Mouse (Mus musculus): ENCODE measurements at regions not wholly inside any gene's neighbourhood (a gene's known extent, or its start where the extent isn't known, plus 50 kb on each side); places are given as distances from the start of the nearest gene placed in this dataset.

DNA sequence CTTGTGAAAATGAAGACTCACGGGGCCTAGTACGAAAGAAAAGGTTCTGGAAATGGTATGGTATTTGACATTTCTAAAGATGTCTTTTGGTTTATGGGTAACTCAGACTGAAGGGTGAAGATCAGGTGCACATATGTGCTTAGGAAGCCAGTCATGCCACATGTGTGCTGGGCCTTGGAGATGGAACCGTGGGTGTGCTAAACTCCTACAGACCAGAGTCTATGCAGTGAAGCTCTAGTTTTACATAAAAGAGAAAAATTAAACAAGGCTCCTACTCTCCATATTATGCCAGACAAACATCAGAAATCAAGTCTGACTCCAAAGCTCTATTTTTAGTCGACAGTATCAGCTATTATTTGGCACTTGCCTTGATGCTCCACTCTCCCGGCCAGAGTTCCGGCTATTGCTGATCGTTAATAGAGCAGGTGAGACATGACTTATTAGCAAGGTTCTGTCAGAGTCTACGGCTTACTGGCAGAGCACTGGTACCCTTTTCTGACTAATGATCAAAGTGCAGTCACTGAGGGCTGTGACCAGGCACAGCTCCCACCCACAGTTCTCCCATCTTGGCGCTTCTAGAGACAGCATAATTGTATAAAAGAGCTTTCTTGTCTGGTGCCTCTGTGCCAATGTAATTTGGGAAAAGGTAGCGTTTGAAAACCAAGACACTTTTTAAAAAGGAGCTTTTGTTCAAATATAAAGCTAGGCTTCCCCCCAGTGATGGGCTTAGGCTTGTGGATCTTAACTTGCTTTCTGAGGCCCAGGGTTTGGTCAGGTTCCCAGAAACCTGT lies 119.2 kb upstream of the Ccdc122 start:
- DNase-seq (ENCODE audit: low spot score in 2 of 2), result peak in 1 of 2 experiments; percentile 37

DNA sequence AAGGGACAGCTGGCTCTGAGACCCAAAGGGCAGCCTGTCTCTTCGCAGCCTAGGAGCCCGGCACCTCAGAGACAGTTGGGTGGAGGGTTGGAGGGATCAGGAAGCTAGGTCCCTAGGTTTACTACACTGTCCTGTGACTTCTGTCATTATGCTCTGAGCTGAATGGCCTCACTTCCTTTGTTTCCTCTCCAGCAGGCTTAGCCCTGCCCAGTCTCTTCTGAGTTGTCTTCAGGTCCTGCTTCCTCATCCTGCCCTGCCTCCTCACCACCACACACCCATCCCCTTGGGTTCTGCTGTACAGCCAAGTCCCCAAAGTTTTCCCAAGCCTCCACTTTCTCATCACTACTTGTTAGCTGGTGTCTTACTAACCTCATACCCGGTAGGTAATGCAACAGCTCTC lies 122.7 kb upstream of the Ccdc122 start:
- no peak for DNase-seq (ENCODE audit: low spot score in 2 of 2)

DNA sequence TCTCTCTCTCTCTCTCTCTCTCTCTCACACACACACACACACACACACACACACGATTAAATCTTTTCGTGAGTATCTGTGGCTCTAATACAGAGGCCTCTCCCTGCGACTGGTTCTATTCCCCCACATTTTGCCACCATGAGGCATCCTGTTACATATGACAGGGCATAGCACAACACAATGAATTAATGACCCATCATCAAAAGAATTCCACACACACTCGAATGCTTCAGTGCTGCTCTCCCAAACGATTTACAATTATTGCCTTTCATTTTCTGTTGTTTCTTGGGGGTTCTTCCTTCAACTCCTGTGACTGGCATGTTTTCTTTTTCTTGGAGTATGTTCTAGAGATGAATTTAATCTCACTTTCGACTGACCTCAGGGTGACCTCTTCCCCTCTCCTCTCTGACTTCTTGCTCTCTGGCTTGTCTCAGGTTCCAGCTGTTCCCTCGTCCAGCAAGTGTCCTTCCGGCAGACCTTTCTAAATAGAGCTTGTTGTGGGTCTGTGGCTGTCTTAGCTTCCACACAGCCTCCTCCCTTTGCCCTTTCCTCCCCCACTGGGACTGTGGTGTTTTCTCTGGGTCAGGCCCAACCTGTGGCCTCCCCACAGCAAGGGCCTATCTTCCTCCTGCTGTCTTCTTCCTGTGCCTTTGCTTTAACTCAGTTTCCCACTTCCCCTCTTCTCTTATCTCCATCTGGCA lies 124.1 kb upstream of the Ccdc122 start:
- no peak for DNase-seq (ENCODE audit: low spot score in 2 of 2)

DNA sequence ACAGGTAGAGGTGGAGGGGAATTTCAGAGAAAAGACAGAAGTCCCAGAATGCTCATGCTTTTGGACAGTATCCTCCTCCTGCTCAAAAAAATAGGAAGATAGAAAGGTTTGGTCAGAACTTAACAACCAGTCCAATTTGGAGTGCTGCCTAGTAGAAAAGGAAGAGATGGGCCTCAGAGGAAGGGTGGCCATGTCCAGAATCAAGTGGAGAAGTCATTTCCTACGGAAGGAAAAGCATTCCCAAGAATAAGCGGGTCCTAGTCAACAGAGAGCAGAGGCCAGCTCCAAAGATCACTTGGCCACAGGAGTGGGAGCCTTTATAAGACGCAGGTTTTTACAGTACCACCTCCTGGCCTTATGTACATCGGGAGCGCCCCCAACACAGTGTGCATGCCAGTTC lies 125.3 kb upstream of the Ccdc122 start:
- no peak for DNase-seq (ENCODE audit: low spot score in 2 of 2)

DNA sequence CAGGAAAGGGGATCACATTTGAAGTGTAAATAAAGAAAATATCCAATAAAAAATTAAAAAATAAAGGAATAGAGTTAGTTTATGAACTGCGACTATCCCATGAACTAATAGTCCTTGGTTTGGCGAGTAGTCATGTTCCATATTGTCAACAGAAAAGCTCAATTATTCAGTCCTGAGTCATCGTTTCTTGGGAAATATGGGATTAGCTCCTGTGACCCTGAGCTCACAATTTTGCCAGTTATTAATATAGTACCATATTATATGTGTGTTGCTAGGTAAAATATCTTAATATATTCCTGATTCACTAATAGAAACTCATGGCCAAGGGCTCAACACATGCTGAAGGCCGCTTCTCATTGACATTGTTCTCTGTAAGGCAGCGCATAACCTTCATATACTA lies 126.4 kb upstream of the Ccdc122 start:
- DNase-seq (ENCODE audit: low spot score in 2 of 2), result no peak

DNA sequence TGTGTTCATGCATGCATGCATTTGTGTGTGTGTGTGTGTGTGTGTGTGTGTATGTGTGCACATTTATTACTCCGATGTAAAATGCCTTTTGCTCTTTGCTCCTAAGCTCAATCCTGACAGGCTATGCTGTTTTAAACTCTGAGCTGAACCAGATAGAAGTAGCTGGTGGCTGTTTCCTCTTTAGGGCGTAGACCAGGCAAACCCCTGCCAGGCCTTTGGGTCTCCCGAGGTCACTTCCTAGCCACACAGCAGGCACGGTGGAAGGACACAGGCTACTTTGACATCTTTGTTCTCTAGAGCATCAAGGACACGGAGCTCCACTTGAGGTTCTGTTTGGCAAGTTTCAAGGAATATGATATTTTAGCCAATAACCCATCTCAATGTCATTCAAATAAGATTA lies 128.6 kb upstream of the Ccdc122 start:
- DNase-seq (ENCODE audit: low spot score in 2 of 2), result no peak

DNA sequence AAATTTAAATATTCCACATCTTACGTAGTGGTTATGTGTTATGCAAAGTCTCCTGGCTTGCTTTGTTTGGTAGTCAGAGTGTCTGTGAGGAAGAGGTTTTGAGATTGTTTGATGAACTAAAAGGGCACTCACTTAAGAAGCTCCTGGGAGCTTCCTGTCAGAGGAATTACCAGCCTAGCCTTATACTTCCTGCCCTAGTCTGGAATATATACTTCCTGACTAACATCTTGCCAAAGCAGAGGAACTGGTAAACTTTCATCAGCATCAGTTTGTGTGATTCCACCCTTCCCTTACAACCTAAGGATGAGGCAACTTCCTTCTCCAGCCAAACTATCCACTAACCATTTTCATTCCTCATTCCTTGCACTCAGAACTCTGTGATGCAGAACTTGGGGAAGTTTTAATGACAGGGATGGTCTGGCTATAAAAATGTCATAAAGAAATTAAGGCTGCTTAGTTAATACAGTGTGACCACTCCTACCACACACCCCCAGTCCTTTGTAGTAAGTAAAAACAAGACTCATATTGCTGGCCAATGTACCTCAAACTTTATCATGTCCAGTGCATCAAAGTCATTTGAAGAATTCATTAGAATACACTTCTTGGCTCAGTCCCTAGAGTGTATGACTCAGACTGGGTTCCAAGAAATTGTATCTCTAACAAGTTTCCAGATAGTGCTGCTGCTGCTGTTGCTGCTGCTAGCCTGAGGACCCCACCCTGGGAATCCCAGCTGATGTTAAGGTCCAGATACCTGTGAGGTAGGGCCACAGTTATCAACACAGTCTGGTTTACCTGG lies 133.4 kb upstream of the Ccdc122 start:
- no peak for DNase-seq (ENCODE audit: low spot score in 2 of 2)

DNA sequence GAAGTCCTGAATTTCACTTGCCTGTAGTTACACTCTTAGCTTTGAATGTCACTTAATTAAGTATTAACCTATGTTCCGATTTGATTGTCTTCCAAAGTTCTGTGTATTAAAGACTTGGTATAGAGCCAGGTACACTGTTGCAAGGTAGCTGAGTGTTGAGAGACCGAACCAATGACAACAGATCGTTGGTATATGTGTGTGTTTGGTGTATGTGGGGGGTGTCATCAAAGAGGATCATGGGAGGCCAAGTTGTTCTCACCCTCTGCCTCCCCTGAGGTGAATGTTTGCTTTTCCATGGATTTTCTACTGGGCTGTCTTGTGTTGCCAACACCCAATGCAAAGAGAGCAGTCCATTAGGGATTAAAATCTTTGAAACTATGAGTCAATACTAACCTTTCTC lies 135.1 kb upstream of the Ccdc122 start:
- no peak for DNase-seq (ENCODE audit: low spot score in 2 of 2)

DNA sequence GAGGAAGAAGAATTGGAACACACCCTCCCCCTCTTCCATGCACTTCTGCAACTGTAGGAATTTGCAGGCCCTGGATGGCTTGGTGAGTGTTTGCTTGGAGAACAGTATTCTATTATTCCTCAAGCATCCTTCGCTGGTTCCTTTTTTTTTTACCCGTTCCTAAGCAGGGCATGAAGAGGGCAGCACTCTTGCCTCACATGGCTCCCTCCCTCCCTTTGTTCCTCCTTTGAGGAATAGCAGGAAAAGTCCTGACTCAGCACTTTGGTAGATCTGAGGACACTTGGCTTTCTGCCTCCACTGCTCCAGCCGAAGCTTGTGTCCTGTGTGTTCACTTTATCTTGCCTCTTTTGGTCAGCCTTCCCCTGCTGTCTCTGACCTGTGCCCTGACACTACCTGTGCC lies 137.2 kb upstream of the Ccdc122 start:
- no peak for DNase-seq (ENCODE audit: low spot score in 2 of 2)

DNA sequence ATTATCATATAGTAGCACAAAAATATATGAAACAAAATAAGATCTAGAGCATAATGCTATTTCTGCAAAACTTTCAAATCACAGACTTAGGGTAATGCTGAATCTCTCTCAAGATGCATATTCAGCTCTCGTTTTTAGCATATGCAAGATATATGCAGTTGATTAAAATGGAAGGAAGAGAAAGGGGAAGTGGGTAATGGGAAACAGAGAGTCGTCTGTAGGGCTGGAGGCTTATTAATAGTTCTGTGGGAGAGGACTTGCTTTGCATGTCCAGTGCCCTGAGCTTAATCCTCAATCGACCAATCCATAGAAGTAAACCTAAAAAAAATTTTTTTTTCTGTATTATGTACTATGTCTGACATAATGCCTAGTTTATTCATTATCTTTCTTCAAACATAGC lies 148.9 kb upstream of the Ccdc122 start:
- no peak for DNase-seq (ENCODE audit: low spot score in 2 of 2)

DNA sequence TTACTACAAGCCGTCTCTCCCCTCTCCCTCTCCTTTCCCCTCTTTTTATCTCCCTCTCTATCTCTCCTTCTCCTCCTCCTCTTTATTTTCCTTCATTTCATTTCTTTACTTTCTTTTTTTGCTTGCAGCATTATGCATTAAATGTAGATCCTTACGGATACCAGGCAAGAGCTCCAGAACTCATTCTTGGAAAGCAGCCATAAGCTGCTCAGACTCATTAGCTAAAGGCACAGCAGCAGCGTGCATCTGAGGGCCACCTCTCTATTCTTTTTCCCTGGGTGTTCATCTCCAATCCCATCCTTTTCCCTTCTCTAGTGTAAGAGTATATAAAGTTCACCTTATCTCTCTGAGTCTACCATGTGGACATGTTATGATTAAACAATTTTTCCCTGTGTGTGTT lies 149.4 kb upstream of the Ccdc122 start:
- DNase-seq (ENCODE audit: low spot score in 2 of 2), result no peak

DNA sequence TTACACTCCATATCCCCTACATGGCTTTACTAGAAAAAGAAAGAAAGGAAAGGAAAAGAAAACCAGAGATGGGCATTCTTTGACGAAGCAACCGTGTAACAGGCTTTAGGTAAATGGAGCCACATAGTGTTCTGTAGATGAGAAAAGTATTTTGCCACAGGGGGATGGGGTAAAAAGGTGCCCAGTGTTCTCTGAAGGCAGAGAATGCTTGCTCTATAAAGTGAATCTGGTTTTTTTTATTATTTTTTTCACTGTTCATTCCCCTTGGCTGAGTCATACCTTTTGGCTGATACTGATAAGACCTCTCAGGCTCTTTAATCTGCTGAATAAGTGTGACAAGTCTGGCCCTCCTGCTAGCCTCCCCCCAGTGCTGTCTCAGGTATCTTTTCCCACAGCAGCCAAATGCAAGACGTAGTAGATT lies 153.3 kb upstream of the Ccdc122 start:
- no peak for DNase-seq (ENCODE audit: low spot score in 2 of 2)

DNA sequence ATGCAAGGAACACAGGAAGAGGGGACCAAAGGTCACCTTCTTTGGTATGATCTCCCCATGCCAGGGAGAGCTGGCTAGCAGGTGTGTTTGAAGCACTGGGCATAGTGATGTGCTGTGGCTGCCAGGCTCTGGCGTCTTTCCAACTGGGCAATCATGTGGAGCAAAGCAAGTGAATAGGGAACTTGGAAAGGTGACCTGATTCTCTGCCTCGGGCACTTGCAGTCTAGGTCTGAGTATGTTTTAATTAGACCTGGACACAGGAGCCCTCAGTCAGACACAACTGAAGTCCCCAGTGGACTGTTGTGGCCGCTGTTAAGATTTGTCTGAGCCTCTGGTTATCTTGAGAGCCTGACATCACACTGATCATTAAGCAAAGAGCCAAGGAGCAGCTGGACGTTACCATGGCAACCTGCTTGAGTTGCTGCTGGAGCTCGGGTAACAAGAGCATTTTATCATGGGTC lies 153.8 kb upstream of the Ccdc122 start:
- peak in 1 of 2 experiments; percentile 35 for DNase-seq (ENCODE audit: low spot score in 2 of 2)

DNA sequence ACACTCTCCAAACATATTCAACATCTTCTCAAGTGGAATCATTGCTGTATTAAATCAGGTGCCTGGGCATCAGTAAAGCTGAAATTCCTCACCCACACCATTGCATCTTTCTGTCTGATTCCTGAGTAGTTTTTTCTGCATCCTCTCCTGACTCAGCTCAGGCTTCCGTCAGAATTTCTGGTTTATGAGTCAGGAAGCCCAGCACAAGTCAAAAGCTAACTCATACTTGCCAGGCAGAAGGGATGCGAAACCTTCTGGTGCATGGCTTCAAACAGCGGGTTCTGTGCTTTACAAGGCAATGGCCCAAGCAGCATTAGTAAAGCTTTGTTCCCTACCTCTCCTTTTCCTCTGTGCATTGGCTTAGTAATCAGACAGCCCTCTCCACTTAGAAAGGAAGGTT lies 155.7 kb upstream of the Ccdc122 start:
- DNase-seq (ENCODE audit: low spot score in 2 of 2), result peak in 1 of 2 experiments; percentile 27

DNA sequence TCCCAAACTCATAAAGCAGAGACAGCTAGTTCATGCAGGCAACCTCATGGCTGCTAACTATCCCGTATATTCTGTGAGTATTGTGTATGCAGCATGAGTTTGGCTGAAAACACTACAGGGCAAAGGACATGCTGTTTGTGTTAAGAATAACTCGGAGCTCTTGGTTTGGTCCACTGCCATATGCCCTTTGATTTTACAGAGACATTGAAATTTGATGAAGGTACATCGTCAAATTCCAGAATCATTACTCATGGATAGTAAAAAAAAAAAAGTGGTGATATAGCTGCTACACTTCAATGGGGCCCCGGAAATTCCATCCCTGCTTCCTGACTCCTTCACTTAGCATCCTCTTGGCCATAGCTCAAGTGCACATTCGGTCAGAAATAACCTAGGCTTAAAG lies 159.3 kb upstream of the Ccdc122 start:
- no peak for DNase-seq (ENCODE audit: low spot score in 2 of 2)

DNA sequence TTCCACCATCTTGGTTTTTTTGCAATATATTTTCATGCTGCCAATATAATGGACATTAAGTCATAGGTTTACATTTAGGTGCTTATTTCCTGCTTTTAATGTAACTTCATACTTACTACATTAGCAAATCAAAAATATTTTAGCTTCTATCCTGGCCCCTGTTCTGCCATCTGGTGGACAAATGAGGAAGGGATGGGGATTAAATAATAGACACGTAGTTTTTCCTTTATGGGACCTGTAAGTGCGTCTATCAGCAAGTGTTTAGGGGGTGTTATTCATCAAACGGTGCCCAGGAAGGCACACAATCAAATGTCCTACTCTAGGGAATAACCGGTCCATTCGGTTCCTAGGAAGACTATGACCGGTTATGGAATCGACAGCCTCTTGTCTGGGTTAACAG lies 160.6 kb upstream of the Ccdc122 start:
- DNase-seq (ENCODE audit: low spot score in 2 of 2), result no peak

DNA sequence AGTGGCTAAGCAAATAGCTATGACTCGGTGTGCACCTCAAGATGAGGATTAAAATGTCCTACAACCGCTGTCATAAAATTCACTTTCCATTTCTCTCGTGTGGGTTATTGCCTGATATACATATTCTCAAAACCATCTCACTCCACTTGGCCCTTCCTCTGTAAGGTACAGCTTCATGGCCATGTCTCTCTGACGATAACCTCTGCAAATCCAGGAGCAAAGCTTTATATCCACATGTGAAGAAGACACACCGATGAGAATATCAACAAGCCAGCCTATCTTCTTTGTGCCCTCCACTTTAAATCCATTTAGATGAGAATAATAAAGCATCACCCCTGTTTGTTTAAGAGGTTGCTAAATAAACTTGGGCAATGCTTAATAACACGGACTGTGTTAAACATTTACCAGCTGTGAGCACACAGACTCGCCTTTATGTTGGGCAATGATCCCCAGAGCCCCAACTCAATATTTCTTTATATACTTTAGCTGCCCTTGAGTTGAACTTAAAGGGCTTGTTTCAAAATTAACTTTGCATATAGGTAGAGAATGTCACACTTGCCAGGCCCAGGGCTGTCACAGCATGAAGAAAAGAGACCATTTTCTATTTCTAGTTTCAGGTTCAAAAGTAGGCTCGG lies 161.2 kb upstream of the Ccdc122 start:
- no peak for DNase-seq (ENCODE audit: low spot score in 2 of 2)

DNA sequence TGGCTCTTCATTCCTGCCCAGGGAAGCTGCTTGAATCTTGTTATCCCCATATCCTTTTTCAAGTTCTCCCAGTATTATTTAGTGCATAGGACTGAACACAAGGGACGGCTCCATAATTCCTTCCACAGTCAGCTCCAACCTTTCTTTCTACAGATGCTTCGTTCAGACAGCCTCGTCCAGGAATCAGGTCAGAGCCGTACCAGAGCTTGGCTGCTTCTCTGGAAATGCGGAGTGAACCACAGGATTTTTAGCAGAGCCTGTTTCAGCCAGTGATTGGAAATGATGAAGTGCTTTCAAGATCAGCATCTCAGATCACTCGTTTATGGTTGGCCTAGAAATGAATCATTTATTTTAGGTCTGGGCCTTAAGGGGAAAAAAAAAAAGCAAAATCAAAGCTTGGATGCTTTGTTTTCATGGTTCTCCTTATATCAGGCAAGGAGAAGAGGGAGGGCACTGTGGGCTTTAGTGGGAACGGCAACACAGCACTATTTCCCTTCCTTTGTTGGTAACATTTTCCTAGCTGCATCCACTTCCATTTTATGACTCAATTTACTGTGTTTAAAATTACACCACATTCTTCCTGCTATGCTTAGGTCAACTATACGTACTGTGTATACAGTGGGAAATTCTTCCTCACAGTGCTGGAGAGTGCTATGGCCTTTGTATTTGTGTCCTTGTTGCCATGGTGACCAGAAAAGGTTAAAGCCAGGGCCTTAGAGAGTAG lies 161.9 kb upstream of the Ccdc122 start:
- DNase-seq (ENCODE audit: low spot score in 2 of 2), result no peak

DNA sequence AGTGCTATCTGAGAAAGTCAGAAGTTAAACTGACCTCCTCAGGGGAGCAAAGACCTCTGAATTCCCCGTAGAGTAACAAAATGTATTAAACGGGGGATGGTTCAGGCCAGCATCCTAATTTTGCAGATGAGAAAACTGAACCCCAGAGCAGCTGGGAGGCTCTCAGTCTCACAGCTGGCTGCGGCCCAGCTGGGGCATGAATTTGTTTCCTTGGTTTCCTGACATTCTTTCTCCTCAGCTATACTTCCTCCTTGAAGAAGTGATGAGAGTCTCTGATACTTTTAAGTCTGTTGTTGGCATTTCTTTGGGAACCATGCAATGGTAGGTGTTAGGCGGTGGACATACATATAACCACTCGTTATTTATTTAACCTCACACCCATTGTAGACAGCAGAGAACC lies 162.9 kb upstream of the Ccdc122 start:
- no peak for DNase-seq (ENCODE audit: low spot score in 2 of 2)

DNA sequence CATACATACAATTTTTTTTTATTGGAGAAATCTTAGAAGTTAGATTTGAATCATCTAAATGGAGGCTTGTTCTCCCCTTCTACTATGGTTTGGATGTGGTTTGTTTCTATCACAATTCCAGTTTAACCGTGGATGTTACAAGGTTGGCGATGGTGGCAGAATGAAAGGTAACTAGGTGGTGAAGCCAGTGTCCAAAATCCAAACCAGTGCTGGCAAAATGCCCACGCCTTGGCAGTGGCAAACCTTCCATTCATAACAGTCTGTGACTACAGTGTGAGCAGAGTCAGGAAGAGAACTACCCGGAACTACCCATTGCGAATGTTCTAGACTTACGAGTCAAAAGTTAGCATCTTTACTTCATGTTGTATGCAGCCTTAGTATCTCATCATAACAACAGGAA lies 163.6 kb upstream of the Ccdc122 start:
- DNase-seq (ENCODE audit: low spot score in 2 of 2), result no peak

DNA sequence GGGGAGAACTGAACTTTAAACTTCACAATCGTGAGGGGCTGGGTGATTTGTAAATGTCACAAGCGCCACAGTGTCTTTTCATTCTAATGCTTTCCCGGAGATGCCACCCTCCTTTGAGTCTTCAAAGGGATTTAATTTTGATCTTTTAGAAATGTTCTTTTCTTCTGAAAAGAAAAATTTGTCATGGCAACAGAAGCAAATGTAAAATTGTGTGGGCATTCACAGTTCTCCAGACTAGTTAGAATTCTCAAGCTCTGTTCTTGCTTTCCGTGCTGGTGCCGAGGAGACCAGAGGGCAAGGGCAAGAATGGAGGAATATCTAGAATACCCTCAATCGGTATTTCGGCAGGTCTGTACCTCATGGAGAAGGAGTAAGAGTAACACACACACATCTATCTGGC lies 164.1 kb upstream of the Ccdc122 start:
- DNase-seq (ENCODE audit: low spot score in 2 of 2), result no peak
